Mouse (Mus musculus) bone marrow, adult 2 months (tissue): ENCODE measurements around the gene Eif2b2. TPM values are rescaled to one million over a fixed set of nuclear protein-coding genes. Genes with fewer than 3 reads are reported as not detected.

Experiments used
- H3K27ac ChIP-seq: fragments of 200-500 bp; 2 replicates; pipeline ENCODE4 v1.5.1; 2012; ENCODE audit warnings: low read depth, mild to moderate bottlenecking, control low read depth, inconsistent platforms, low read length; ENCODE audit not compliant: control insufficient read depth, poor library complexity, insufficient read depth
- H3K4me1 ChIP-seq: fragments of 200-500 bp; 2 replicates; pipeline ENCODE4 v1.6.1; 2011; ENCODE audit warnings: low read length; ENCODE audit not compliant: control insufficient read depth, insufficient read depth
- H3K4me3 ChIP-seq: fragments of 200-500 bp; replicated peaks from 2 replicates; pipeline ENCODE3; 2011; ENCODE audit warnings: mild to moderate bottlenecking, low read depth, low read length, control low read depth; ENCODE audit not compliant: control insufficient read depth
- CTCF ChIP-seq: fragments of 200-500 bp; IDR thresholded peaks from 2 replicates; pipeline ENCODE4 v1.5.1; 2011; ENCODE audit warnings: low read length, control low read depth; ENCODE audit not compliant: control insufficient read depth, insufficient read depth
- POLR2A ChIP-seq: fragments of 200-500 bp; IDR thresholded peaks from 2 replicates; pipeline ENCODE4 v1.6.1; 2011; ENCODE audit warnings: low read depth, mild to moderate bottlenecking, control low read depth, low read length, borderline replicate concordance; ENCODE audit not compliant: control insufficient read depth
- WGBS: fragments of 180-500 bp; shearing (Covaris S2); methylation state at CpG from one replicate; pipeline ENCODE4 v1.1.7; 2018; 5-methylcytosine and 5-hydroxymethylcytosine counted together
- polyA plus RNA-seq: library from polyadenylated mRNA; stranded (reverse); fragments of >200 nt; gene quantifications from 2 replicates; pipeline ENCODE4 v1.2.4, GENCODE M21; 2011; ENCODE audit warnings: low replicate concordance; ENCODE audit not compliant: missing spikeins, insufficient read depth, insufficient read length

Eif2b2 gene
- polyA plus RNA-seq, 1 experiment, result 32.9 TPM

DNA sequence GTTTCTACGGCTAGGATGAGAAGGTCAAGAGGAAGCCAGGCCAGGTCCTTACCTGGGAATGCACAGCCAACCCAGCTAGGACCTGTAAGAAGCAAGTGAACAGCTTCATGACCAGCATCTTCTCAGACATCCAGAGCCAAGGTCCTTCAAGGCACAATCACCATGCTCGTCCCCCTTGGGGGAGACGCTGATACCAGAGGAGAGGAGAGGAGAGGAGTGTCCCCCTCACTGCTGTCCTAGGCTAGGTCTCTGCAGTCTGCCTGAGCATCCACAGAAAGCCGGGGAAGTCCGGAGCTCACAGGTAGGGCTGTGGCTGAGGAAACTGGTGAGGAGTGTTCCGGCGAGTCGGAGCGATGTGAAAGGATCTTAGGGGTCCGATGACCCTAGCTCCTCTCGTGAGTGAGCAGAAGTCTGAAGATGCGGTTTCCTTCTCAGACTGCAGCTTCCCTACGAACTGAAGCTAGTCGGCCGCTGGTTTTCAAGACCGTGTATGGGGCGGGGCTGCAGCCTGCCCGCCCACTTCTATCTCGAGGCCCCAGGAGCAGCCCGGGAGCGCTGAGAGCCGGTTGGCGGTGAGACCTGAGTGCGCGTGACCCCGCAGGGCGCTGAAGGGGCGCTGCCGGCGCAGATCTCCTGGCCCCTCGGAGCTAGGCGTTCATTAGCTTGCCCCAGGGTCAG lies 42.3 kb upstream of the Eif2b2 start:
- Histone ChIP-seq H3K27ac (no peak overlapping the region), H3K4me1 (peaks cover 2% of the 10 kb centered on the region; the same call in 1 of the 2 replicates), H3K4me3 (no peak overlapping the region)
- no peak for TF ChIP-seq CTCF
- TF ChIP-seq POLR2A, result no peak; the same call in 1 of the 2 replicates
- 2% methylated on average over 32 of the region's 32 CpGs for WGBS

DNA sequence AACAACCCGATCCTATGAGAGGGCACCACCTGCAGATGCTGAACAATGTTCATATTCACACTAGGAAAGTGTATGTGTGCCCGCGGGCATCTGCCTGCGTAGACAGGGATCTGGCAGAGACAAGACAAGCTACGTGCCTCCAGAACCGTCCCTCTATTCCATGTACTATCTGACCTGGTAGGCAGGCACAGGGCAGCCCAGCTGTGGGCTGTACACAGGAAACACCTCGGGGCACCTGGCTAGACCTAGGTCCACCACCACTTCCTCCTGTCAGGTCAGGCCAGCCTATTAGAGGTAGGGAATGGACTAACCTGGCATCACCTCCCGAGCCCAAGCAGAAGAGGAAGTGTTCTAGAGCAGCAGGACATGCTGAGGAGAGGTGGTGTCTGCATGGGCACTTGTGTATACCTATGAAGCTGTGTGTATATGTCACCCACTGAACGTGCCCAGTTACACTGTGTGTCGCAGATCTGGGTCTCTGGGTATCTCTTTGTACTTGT lies 41.5 kb upstream of the Eif2b2 start, which contains the start of gene Pgf:
TSS of gene Pgf (minus strand) at position 51 of the 500 bp plus-strand sequence.
- 39% methylated on average over 10 of the region's 10 CpGs for WGBS
- peaks cover 2% of the 10 kb centered on the region; the same call in 1 of the 2 replicates for H3K4me1 ChIP-seq
- no peak within 1 kb of the TSS for H3K27ac ChIP-seq
- 0 out of 2 replicates have a peak, but pooled peaks have one; percentile 2 for TF ChIP-seq CTCF
- no peak for TF ChIP-seq POLR2A
- H3K4me3 ChIP-seq, result no peak within 1 kb of the TSS

DNA sequence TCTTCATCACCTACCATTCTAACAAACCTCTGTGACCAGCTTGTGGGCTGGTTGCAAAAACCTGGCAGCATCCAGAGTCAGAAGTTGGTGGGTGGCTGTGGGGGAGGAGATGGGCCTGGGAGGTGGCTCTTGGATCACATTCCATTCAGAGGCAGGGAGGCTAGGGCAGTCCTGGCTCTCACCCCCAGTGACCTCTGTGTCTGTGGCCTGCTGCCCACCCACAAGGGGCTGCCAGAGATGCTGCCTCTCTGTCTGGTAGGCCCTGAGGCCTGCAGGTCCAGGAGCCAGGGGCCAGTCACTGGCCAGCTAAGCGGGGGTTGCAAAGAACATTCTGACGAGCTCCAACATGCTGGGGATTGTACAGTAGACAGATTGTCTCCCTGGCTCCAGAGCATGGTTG lies 41.0 kb upstream of the Eif2b2 start:
- WGBS, result 85% methylated on average over 2 of the region's 2 CpGs
- no peak overlapping the region for H3K27ac ChIP-seq
- H3K4me3 ChIP-seq, result no peak overlapping the region
- TF ChIP-seq POLR2A, result no peak
- TF ChIP-seq CTCF, result no peak
- peaks cover 2% of the 10 kb centered on the region; the same call in 1 of the 2 replicates for H3K4me1 ChIP-seq

DNA sequence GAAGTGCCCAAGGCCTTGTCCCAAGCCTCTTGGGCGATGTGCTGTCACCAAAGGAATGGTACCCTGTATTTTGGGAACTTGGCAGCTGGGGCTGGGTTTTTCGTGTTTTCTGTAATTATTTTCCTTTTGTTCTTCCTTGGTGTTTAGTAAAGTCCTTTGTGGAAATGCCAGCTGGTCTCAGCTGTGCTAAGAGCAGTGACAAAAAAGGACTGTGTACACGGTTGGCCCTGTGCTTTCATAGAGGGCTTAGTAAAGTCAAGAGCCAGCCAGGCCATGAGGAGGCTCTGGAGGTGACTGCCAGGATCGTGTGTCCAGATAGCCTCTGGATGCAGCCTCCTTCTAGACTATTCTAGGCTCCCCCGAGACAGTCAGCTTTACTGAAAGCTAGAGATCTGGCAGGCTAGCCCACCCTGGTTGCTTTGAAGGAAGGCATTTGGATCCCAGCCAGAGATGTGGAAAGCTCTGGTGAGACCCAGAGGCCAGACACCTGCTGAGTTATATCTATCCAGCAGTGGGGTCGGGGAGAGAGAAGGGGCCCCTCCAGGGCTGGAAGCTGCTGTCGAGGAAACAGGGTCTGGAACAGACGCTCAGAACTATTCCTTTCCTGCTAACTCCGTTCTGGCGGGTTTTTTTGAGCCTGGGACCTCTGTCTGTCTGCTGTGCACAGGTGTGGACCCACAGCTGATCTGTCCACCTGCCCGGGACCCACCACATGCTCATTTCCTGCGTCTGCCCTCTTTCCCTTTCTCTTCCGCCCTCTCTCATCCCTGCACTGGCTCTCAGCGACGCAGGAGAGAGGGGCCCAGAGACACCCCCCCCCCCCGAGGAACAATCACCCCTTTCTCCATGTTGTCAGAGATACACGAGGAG lies 37.6 kb upstream of the Eif2b2 start:
- WGBS, result 38% methylated on average over 17 of the region's 17 CpGs
- no peak for TF ChIP-seq POLR2A
- TF ChIP-seq CTCF, result no peak
- Histone ChIP-seq H3K4me1 (peaks cover 2% of the 10 kb centered on the region; the same call in 1 of the 2 replicates), H3K27ac (no peak overlapping the region), H3K4me3 (no peak overlapping the region)

DNA sequence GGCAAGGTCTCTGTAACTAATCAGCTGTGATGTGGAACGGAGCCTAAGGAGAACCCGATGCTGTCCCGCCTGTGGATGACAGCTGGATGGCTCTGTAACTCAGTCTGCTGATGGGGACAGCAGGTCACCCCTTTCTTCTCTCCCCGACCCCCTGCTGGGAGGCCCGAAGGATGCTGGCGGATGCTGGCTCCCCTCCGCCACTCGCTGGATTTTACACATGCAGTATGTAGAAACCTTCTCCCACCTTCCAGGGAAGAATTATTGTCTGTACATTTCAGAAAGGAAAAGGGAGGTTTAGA lies 37.0 kb upstream of the Eif2b2 start:
- no peak overlapping the region for H3K27ac ChIP-seq
- 39% methylated on average over 8 of the region's 8 CpGs for WGBS
- no peak for TF ChIP-seq POLR2A
- TF ChIP-seq CTCF, result no peak

DNA sequence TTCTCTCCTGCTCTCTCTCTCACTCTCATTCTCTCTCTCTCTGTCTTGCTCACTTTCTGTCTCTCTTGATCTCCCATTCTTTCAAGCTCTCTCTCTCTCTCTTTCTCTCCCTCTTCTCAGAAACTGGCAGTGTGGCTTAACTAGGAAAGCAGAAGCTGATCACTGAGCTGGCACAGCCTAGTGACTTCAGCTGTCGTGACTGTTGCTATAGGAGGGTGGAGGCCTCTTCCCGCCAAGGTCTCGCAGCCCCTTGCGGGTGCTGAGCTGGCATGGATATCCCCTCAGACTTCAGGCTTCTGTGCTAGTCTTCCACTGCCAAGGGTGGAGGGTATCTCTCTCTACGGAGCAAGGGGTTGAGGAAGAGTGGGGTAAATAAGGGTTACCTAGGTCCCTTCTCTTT lies 36.4 kb upstream of the Eif2b2 start:
- H3K4me1 ChIP-seq, result peaks cover 1% of the 10 kb centered on the region; the same call in 1 of the 2 replicates
- no peak overlapping the region for H3K27ac ChIP-seq
- TF ChIP-seq CTCF, result no peak
- WGBS, result 17% methylated on average over 5 of the region's 5 CpGs
- no peak overlapping the region for H3K4me3 ChIP-seq

More for the DNA sequence above, 37.0 kb upstream of the Eif2b2 start:
- Histone ChIP-seq H3K4me3 (no peak overlapping the region), H3K4me1 (peaks cover 2% of the 10 kb centered on the region; the same call in 1 of the 2 replicates)

DNA sequence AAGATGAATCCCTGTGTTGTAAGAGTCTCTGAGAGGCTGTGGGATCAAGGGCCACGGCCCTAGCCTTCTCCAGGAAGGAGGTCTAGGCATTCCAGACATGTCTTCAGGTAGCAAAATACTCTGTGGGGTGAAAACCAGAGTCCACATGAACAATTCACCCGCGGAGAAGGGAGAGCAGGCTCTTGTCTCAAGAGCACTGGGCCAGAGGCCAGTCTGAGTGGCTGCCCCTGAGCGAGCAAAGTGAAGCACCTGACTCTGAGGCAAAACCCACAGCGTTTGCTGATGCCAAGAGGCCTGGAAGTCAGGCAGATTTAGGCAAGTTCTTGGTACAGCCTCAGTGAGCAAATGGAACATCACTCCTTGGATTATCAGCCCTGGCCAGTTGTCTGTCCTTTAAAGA lies 35.2 kb upstream of the Eif2b2 start:
- TF ChIP-seq CTCF, result no peak
- TF ChIP-seq POLR2A, result no peak
- Histone ChIP-seq H3K4me3 (no peak overlapping the region), H3K4me1 (no peaks in the 10 kb centered on the region; the same call in 1 of the 2 replicates), H3K27ac (no peak overlapping the region)
- WGBS, result 70% methylated on average over 5 of the region's 5 CpGs

DNA sequence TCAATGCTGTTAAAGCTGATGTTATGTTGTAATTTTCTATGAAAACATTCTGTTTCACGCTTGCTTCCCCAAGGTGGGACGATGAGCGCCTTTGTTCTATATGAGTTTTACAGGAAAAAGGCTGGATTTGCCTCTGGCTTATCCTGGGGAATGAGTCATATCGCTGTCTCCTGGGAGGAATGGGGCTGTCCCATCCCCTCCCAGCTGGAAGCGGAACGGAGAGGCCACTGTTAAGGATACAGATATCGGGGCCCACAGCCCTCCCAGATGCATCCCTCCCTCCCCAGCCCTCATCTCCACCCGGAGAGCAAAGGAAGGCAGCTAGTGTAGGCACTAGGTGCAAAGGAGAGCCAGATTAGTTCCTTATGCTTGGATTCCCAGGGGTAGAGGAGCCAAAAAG lies 33.5 kb upstream of the Eif2b2 start:
- TF ChIP-seq POLR2A (no peak), CTCF (no peak)
- Histone ChIP-seq H3K4me1 (no peaks in the 10 kb centered on the region; the same call in 1 of the 2 replicates), H3K27ac (no peak overlapping the region), H3K4me3 (no peak overlapping the region)
- 85% methylated on average over 8 of the region's 8 CpGs for WGBS
